Mouse (Mus musculus) gastrocnemius, adult 8-10 months (tissue): Measurements from ENCODE around the gene Fer. TPM values are rescaled to one million over a fixed set of nuclear protein-coding genes. Genes with fewer than 3 reads are reported as not detected.
"Not testable (repeated sequence)": the region's sequence is repeated elsewhere in the genome, so short reads cannot be mapped to it uniquely, and the experiment has no call there.

Source experiments
- DNase-seq, 2 experiments: peaks; one replicate each; pipeline ENCODE4 v3.0.0; 2022; ENCODE audit warnings: low spot score in 2 of 2
- total RNA-seq, 4 experiments: library from RNA; stranded (reverse); gene quantifications; 2 replicates each; pipeline ENCODE4 v1.2.4; 2022

Fer gene
- total RNA-seq, result 10 to 100 TPM; 10.9 to 13.8 (median 12.4) TPM

- no peak for DNase-seq
These were observed at the start of gene Fer for GRCm38 (mm10) chr17:63863012-63863630. Gene Fer (plus strand): TSS chr17:63863062.

DNA sequence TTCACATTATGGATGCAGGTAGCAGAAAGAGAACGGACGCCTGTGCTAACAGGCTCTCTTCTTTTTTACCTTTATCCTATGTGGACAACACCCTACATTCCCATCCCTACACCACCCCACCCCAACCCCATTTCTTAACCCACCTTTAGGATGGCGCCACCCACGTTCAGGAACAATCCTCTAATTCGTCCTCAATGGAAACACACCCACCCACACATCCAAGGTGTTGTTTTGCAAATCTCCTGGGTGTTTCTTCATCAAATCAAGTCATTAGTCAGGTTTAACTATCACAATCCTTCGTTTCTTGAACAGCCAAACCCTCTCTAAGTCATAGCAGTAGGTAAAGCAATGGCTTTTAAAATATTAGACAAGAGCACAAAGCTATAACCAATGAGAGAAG is 49.3 kb upstream of the Fer start:
- no peak for DNase-seq

GRCm38 (mm10) chr17:63818444-63819027 is 44.3 kb upstream of the Fer start:
- DNase-seq, result no peak

- DNase-seq, result no peak
These were observed 38.7 kb upstream of the Fer start for GRCm38 (mm10) chr17:63824141-63824540.

DNA sequence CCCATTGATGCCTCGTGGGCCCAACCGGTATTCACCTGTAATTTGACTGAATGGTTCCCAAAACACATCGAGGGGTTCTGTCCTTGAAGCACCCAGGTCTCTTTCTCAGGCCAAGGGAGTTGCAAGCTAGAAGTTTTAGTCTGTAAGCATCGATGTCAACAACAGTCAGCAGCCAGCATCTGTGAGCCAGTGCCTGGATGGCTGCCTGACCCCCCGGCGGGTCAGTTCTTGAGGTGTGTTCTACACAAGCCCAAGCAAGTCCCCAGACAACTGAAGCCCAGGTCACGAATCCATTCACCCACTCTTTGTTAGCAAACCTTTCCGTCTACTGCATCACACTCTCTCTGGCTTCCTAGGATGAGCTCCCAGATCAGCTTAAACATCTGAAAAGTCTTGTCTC is 36.7 kb upstream of the Fer start:
- no peak for DNase-seq

DNA sequence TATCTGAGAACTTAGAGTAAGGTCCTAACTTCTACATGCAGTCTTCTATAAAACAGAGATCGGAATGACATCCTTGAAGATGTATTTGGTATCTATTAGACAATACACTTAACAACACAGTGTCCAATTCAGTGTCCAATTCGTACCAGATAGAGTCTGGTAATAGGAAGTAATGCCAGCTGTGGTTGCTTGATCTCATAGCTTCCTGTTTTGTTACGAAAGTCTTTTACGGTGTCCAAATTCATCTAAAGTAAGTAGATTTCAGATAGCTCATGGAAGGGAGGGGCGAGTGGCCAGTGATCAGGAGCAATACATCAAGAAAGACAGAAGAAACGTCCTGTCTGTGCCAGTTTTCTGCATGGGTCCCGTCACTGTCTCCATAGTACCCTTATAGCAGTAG is 36.1 kb upstream of the Fer start:
- no peak for DNase-seq

DNA sequence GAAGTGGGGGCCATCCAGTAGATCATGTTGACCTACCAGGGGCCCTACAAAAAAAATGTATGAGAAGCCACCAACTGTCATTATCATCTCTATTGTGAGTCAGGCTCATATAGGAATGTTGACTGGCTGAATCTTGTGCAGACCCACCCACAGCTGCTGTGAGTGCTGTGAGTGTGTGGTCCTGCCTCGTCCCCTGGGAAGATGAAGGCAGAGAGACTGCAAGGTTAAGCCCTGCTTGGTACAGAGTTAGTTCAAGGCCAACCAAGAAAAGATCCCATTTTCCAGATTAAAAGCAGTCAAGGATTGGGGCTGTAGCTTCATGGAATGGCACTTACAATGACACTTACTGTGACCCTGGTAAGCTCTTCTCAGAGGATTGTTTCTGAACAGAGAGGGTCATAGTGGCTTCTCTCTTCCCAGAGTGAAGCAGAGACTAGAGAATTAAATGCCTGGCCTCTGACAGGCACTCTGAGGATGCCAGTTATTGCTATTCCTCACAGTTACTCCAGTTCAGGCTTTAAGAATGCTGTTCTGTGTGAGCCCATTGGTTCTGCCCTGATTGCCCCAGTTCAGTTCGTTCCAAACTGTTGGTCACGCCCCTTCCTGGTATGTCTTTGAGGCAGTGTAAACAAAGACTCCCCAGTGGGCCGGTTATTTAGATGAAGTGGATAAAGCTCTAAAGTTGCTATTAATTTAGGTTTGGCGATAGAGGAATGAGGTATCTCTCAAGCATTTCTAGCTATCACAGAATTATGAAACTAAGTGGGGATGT is 34.1 kb upstream of the Fer start:
- no peak for DNase-seq

- no peak for DNase-seq
These were observed 31.3 kb upstream of the Fer start for GRCm38 (mm10) chr17:63831550-63831949.

DNA sequence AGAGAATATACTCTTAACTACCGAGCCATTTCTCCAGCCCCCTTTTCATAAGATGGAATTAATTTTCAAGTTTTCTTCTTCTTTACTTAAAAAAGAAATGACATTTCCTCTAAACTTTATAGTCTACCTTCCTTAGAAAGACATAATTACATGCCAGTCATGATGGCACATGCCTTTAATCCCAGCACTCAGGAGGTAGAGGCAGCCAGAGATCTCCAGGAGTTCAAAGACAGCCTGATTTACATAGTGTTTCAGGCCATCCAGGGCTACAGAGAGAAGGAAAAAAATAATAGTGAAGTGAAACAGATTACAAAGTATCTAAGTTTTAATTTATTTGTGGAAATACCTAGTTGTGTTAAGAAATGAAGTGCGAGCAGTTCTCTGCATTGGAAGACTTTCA is 26.6 kb upstream of the Fer start:
- no peak for DNase-seq

DNA sequence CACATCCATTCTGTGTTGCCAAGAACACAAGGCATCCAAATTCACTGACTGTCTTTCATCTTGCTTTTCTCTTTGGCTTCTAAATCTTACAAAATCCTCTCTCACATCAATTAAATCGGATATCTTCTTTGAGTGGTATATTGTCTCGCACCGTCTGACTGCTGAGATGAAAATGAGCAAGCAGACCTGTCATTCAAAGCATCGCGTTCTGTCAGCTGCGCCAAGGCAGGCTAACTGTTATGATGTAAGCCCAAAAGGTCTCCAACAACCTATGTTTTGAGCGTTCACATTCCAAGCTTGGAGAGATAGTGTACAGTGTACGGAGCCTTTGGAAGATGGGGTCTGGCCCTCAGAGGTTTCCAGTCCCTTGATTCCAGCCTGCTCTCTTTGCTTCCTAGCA is 26.2 kb upstream of the Fer start:
- no peak for DNase-seq

DNA sequence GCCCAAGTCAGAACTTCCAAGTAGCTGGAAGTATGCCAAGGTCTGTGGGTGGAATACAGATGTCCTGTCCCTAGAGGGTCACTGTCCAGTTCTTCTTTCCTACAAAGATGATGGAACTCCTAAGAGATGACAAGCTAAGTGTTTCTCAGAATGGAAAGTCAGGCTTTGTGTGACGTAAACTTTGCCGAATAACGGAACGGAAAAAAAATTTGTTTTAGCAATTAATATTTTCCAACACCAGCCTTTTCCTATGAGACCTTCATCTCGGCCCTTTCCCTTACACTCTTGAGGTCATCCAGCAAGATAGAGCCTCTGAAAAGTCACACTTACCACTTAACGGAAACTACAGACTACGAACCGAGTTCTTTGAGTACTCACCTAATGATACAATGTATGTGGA is 24.7 kb upstream of the Fer start:
- DNase-seq, result no peak

GRCm38 (mm10) chr17:63839636-63840269 is 23.1 kb upstream of the Fer start:
- no peak for DNase-seq

- DNase-seq, result no peak
These were observed 20.6 kb upstream of the Fer start for GRCm38 (mm10) chr17:63842226-63842625.

DNA sequence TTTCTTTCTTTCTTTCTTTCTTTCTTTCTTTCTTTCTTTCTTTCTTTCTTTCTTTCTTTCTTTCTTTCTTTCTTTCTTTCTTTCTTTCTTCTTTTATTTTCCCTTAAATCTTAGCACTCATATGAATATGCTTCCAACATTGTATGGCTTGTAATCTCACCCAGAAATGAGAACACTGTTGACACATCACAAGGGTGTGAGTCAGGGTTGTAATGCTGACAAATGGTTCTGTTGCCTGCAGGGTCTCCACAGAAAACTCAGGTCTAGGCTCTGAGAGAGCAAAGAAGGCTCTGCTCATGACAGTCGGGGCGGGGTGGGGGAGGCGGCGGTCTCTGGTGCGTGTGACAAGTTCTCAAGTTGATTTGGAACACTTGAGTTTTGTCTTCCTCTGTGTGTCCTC is 17.9 kb upstream of the Fer start:
- DNase-seq, result no peak

DNA sequence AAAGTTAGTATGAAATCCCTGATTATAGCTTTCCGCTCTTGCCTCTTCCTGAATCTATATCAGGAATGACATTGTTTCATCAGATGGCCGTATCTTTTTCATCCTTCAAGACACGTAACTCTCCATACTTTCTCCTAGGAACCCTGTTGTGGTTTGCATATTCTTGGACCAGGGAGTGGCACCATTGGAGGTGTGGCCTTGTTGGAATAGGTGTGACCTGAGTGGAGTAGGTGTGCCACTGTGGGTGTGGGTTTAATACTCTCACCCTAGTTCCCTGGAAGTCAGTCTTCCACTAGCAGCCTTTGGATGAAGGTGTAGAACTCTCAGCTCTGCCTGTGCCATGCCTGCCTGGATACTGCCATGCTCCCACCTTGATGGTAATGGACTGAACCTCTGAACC is 17.1 kb upstream of the Fer start:
- not testable (repeated sequence) for DNase-seq

- DNase-seq, result no peak
These were observed 13.7 kb upstream of the Fer start for GRCm38 (mm10) chr17:63849151-63849550.

DNA sequence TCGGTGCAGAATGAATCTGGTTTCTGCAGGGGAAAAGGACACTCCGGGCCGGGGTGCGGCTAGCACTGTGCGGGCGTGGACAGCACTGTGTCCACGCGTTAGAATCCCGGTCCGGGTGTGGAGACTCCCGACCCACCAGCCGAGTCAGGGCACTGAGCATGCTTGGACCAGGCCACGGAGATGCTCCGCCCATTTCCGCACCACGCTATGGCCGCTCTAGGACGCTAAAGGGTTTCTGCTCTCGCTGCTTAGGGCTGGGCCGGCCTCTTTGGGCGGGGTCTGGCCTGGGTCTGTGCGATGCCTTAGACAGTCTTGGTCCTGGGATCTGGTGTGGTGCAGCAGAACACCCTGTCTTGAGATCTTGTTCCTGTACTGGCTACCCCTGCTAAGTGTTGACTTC is 13.3 kb upstream of the Fer start:
- DNase-seq, result peak; percentile 70 to 81

- DNase-seq, result no peak
These were observed 12.8 kb upstream of the Fer start for GRCm38 (mm10) chr17:63850016-63850415.

DNA sequence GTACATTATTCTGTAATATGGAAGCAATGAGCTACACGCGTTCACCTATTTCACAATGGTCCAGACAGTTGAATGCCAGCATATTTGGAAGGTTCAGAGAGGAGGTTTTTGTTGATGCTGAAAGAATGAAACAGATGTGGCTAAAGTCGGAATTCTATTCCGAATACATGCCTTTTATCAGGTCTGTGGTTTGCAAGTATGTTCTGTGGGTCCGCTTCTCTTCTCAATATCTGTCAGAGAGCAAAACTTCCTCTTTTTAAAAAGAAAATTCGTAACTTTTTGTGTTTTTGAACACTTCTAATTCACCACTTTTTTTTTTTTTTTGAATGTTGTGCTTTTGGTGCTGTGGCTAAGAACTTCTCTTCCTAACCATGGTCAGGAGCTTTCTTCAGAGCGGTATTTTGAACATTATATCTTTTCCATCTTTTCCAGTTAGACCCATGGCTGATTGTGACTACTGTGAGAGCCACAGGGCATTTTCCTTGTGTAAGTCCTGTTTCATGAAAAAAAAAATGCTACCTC is 5.8 kb upstream of the Fer start:
- no peak for DNase-seq

DNA sequence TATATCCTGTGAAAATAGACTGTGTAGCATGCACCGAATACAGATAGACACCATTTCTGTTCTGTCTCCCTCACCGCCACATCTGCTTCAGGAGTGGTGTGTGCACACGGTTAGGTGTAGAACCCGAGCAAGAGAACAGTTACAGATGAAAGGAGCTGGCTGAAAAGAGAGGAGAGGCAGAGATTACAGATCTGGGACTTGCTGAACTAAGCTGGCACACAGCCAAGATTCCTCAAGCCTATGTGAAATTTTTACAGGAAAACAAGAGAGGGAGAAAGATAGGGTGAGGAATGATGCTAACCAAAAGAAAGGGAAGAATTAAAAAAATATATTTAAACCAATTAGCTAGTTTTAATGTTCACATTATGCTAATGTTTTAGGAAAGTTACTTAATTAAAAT is 1.9 kb upstream of the Fer start:
- DNase-seq, result no peak

DNA sequence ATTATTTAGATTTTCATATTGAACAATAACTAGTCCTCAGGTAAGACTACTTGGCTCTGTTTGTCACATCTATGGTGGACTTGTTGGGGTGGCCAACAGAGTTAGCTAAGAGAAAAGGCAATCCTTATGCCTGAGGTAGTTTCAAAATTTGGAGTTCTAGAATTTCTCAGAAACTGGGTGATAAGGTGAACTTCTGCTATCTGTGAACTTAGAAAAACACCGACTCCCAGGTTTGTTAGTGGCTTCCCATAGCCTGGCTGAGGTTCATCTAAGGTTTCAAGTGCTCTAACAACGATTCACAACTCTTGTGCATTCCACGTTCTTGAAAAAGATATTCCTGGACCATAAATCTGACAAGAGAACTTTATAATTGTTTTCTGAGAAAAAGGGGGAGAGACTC is 463 bp upstream of the Fer start:
- no peak for DNase-seq

DNA sequence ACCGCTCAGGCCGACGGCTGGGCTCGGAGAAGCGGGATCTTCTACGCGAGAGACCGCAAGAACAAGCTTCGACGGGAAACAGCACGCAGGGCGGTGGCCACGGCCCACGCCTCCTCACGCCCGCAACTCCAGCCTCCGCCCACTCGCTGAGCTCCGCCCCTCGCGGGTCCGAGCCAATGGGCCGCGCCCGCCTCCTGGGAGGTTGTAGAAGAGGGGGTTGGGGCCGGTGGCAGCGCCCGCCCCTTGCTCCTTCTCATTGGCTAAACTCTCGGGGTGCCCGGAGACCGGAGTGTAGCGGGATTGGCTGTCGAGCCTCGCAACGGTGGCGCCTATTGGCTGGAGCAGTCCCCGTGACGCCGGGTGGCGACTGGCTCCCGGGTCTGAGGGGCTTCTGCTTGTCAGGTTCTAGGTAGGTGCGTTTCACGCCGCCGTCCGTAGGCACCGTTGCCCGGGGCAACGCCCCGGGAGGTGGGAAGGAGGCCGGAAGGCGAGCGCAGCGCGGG is 836 bp downstream of the Fer start, which contains the start of gene A930002H24Rik:
Gene A930002H24Rik, minus strand, starts transcription at position 145 of the 503 bp plus-strand sequence.
- DNase-seq, result peak; percentile 98
